Mouse (Mus musculus) intestine, postnatal 0 days (tissue): Measurements from ENCODE around the gene Tcf7l1. TPM values are rescaled to one million over a fixed set of nuclear protein-coding genes. Genes with fewer than 3 reads are reported as not detected.
A peak's percentile ranks its signal among the peaks of the same experiment; 100 is the strongest.

Experiments
- ATAC-seq: fragments of 200-750 bp; cut with Nextera tagmentation; 2 replicates; pipeline ENCODE4 v1.8.0; 2017; ENCODE audit warnings: mild to moderate bottlenecking, moderate TSS enrichment, moderate library complexity
- H3K27ac ChIP-seq: fragments of 300-500 bp; sonication (generic); 2 replicates; pipeline ENCODE4 v1.5.1; 2014; ENCODE audit warnings: mild to moderate bottlenecking, low read depth, low read length, moderate library complexity
- H3K27me3 ChIP-seq: fragments of 300-500 bp; sonication (generic); replicated peaks from 2 replicates; pipeline ENCODE4 v1.6.1; 2014; ENCODE audit warnings: low read length, mixed read lengths; ENCODE audit not compliant: control insufficient read depth, insufficient read depth
- H3K36me3 ChIP-seq: fragments of 300-500 bp; sonication (generic); 2 replicates; pipeline ENCODE4 v1.6.1; 2014; ENCODE audit warnings: mild to moderate bottlenecking, moderate library complexity; ENCODE audit not compliant: control insufficient read depth, insufficient read depth
- H3K4me1 ChIP-seq: fragments of 300-500 bp; sonication (generic); replicated peaks from 2 replicates; pipeline ENCODE4 v1.6.1; 2014; ENCODE audit warnings: antibody characterized with exemption, low read length, mixed read lengths; ENCODE audit not compliant: control insufficient read depth, insufficient read depth
- H3K4me2 ChIP-seq: fragments of 300-500 bp; sonication (generic); replicated peaks from 2 replicates; pipeline ENCODE4 v1.6.1; 2014; ENCODE audit warnings: low read depth, mild to moderate bottlenecking, moderate library complexity
- H3K4me3 ChIP-seq: fragments of 300-500 bp; sonication (generic); 2 replicates; pipeline ENCODE4 v1.5.1; 2014; ENCODE audit warnings: low read depth, low read length
- H3K9ac ChIP-seq: fragments of 300-500 bp; sonication (generic); 2 replicates; pipeline ENCODE4 v1.6.1; 2014; ENCODE audit warnings: mild to moderate bottlenecking, low read depth, low read length
- H3K9me3 ChIP-seq: fragments of 300-500 bp; sonication (generic); 2 replicates; pipeline ENCODE4 v1.6.1; 2016; ENCODE audit warnings: mixed run types; ENCODE audit not compliant: control insufficient read depth
- CTCF ChIP-seq: sonication (generic); IDR thresholded peaks from 2 replicates; pipeline ENCODE4 v1.5.1; 2016; ENCODE audit warnings: low read depth, mild to moderate bottlenecking, control low read depth, antibody characterized with exemption, moderate library complexity
- WGBS: fragments of 180-500 bp; shearing (Covaris S2); extraction: QIAGEN DNeasy Blood & Tissue Kit; methylation state at CpG from one replicate; pipeline ENCODE4 v1.1.7; 2014; 5-methylcytosine and 5-hydroxymethylcytosine counted together
- polyA plus RNA-seq: library from polyadenylated mRNA; unstranded; fragments of >200 nt; fragmentation: Nextera tagmentation; extraction: Ambion mirVana; gene quantifications from 2 replicates; pipeline ENCODE4 v1.2.1, GENCODE M21; 2015

Tcf7l1 gene
- polyA plus RNA-seq, 1 experiment from 2014 or later, result 6.8 TPM

GRCm38 (mm10) chr6:72803669-72804068, 14.6 kb upstream of the Tcf7l1 start:
- Histone ChIP-seq H3K27me3 (no peaks in the 10 kb centered on the region), H3K9ac (no peak overlapping the region), H3K36me3 (no peaks in the 10 kb centered on the region), H3K9me3 (no peaks in the 10 kb centered on the region), H3K4me1 (no peaks in the 10 kb centered on the region), H3K4me3 (no peak overlapping the region), H3K4me2 (no peak overlapping the region), H3K27ac (no peak overlapping the region)
- WGBS, result 70% methylated on average over 6 of the region's 6 CpGs
- no peak for ATAC-seq
- no peak for TF ChIP-seq CTCF

- no peak overlapping the region for H3K4me3 ChIP-seq
- H3K27ac ChIP-seq, result no peak overlapping the region
- no peaks in the 10 kb centered on the region for H3K4me1 ChIP-seq
- WGBS, result 93% methylated on average over 6 of the region's 6 CpGs
- H3K27me3 ChIP-seq, result no peaks in the 10 kb centered on the region
- H3K9me3 ChIP-seq, result no peaks in the 10 kb centered on the region
- H3K9ac ChIP-seq, result no peak overlapping the region
- ATAC-seq, result no peak
- H3K4me2 ChIP-seq, result no peak overlapping the region
- no peaks in the 10 kb centered on the region for H3K36me3 ChIP-seq
- TF ChIP-seq CTCF, result no peak
Measured at GRCm38 (mm10) chr6:72802119-72802518, 13.1 kb upstream of the Tcf7l1 start.

GRCm38 (mm10) chr6:72800641-72801040, 11.6 kb upstream of the Tcf7l1 start:
- Histone ChIP-seq H3K27me3 (no peaks in the 10 kb centered on the region), H3K9me3 (no peaks in the 10 kb centered on the region), H3K27ac (no peak overlapping the region), H3K4me3 (no peak overlapping the region), H3K4me2 (no peak overlapping the region), H3K9ac (no peak overlapping the region), H3K36me3 (no peaks in the 10 kb centered on the region), H3K4me1 (no peaks in the 10 kb centered on the region)
- TF ChIP-seq CTCF, result no peak
- no peak for ATAC-seq
- 49% methylated on average over 2 of the region's 2 CpGs for WGBS

GRCm38 (mm10) chr6:72797763-72798162, 8.7 kb upstream of the Tcf7l1 start:
- no peak overlapping the region for H3K9ac ChIP-seq
- H3K9me3 ChIP-seq, result no peaks in the 10 kb centered on the region
- no peak for ATAC-seq
- H3K4me1 ChIP-seq, result no peaks in the 10 kb centered on the region
- no peak overlapping the region for H3K4me2 ChIP-seq
- H3K36me3 ChIP-seq, result no peaks in the 10 kb centered on the region
- H3K4me3 ChIP-seq, result no peak overlapping the region
- no peak overlapping the region for H3K27ac ChIP-seq
- TF ChIP-seq CTCF, result peak; percentile 20; the same call in 1 of the 2 replicates
- no peaks in the 10 kb centered on the region for H3K27me3 ChIP-seq

- H3K4me2 ChIP-seq, result no peak overlapping the region
- H3K9me3 ChIP-seq, result no peaks in the 10 kb centered on the region
- H3K4me1 ChIP-seq, result no peaks in the 10 kb centered on the region
- H3K27me3 ChIP-seq, result no peaks in the 10 kb centered on the region
- WGBS, result 60% methylated on average over 16 of the region's 16 CpGs
- H3K27ac ChIP-seq, result no peak overlapping the region
- no peaks in the 10 kb centered on the region for H3K36me3 ChIP-seq
- TF ChIP-seq CTCF, result no peak
- no peak overlapping the region for H3K9ac ChIP-seq
- no peak overlapping the region for H3K4me3 ChIP-seq
- no peak for ATAC-seq
Measured at GRCm38 (mm10) chr6:72795444-72795843, 6.4 kb upstream of the Tcf7l1 start.

- no peaks in the 10 kb centered on the region for H3K4me1 ChIP-seq
- no peak overlapping the region for H3K27ac ChIP-seq
- no peaks in the 10 kb centered on the region for H3K9me3 ChIP-seq
- no peak overlapping the region for H3K4me3 ChIP-seq
- WGBS, result 31% methylated on average over 7 of the region's 7 CpGs
- TF ChIP-seq CTCF, result no peak
- ATAC-seq, result no peak
- no peaks in the 10 kb centered on the region for H3K36me3 ChIP-seq
- no peak overlapping the region for H3K4me2 ChIP-seq
- no peak overlapping the region for H3K9ac ChIP-seq
- no peaks in the 10 kb centered on the region for H3K27me3 ChIP-seq
Measured at GRCm38 (mm10) chr6:72794870-72795269, 5.8 kb upstream of the Tcf7l1 start.

GRCm38 (mm10) chr6:72792641-72793040, 3.6 kb upstream of the Tcf7l1 start:
- Histone ChIP-seq H3K27me3 (no peaks in the 10 kb centered on the region), H3K36me3 (no peaks in the 10 kb centered on the region), H3K27ac (no peak overlapping the region), H3K4me1 (no peaks in the 10 kb centered on the region), H3K9me3 (no peaks in the 10 kb centered on the region), H3K4me3 (no peak overlapping the region), H3K4me2 (no peak overlapping the region), H3K9ac (no peak overlapping the region)
- no peak for ATAC-seq
- TF ChIP-seq CTCF, result no peak
- WGBS, result 94% methylated on average over 8 of the region's 8 CpGs
